Mouse (Mus musculus) frontal cortex, adult 2 months (tissue): ENCODE data around the gene Copg1. TPM values are rescaled to one million over a fixed set of nuclear protein-coding genes. Genes with fewer than 3 reads are reported as not detected.

Experiments used
- DNase-seq, 2 experiments: peaks; one replicate each; pipeline ENCODE4 v3.0.0; 2022; ENCODE audit warnings: low spot score in 1 of 2; ENCODE audit errors: extremely low spot score in 1 of 2
- polyA plus RNA-seq: library from polyadenylated mRNA; depleted of rRNA; stranded (reverse); fragments of >200 nt; gene quantifications from 2 replicates; pipeline ENCODE4 v1.2.3, GENCODE M21; 2012

Copg1 gene
- polyA plus RNA-seq, 1 experiment: 170 TPM

DNA sequence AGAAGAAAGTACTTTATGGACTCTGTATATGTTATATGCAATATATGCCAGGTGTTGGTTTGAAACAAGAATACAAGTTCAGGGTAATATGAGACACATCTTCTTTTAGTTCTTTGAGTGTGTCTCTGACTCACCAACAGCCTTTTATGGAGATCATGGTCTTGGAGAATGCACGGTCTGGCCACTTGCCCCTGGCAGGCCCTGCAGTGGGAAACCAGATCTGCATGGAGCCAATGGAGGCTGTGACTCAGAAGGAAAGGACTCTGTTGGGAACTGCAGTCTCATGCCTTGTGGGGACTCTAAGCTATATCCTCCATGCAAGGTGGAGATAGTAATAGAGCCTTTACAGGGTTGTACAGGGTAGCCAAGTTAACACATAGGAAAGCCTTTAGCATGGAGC, 12.5 kb upstream of the Copg1 start:
- no peak for DNase-seq

DNA sequence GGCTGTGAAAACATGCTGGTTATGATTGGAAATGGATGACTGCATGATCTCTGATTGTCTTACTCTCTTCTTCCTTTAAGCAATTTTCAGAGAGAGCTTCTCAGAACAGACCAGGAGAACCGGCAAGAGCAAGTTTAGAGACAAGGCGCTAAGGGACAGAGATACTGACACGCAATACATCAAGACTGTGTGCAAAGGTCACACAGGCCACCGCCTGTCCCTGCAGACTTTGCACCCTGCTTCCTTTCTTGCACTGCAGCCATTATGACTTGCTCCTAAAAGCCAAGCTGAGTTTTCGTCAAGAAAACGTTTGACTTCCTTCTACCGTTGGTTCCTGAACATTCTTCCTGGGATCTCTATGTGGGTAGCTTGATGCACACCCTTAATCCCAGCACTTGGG, 12.1 kb upstream of the Copg1 start:
- no peak for DNase-seq

DNA sequence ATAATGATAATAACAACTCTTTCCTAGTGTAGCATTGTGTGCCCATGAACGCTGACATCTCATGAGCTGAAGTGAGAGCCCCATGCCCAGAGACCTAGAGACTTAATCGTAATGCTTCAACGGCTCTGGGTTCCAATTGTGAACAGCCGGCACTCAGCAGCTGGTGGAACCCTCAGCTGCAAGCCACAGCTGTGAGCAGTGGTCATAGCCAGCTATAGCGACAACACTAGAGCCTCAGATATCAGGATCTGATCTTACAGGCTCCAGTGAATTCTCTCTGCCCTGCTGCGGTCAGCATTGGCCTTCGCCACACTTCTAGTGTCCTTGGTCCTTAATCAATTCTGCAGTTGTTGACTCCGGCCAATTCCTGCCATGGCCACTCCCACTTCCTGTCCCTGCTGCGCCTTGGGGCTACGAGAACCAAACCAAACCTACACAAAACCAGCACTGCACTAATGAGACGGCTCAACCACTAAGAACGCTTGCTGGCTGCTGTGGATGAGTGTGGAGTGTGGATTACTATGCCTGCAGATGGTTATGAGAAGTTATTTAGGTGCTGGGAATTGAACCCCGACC, 11.5 kb upstream of the Copg1 start:
- no peak for DNase-seq

GRCm38 (mm10) chr6:87879010-87879409, 8.6 kb upstream of the Copg1 start:
- no peak for DNase-seq

GRCm38 (mm10) chr6:87879628-87880027, 8.0 kb upstream of the Copg1 start:
- no peak for DNase-seq

GRCm38 (mm10) chr6:87882221-87882620, 5.4 kb upstream of the Copg1 start:
- no peak for DNase-seq

- DNase-seq: peak; percentile 90
Measured at GRCm38 (mm10) chr6:87882816-87883215, 4.8 kb upstream of the Copg1 start.

DNA sequence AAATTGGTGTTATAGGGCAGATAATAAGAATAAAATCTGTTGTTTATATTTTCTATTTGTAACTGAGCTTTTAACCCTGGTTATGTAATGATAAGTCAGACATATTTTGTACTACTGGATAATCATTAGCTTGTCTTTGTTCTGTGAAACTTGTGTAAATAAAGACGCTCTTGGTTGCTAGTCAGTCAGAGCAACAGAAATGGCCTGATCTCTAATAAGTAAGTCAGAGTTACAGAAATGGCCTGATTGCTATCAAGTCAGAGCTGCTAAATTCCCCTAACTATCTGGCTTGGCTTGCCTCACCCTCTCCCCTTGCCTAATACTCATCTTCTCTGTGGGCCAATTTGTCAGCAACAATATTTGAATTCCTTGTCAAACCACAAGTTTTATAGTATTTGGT, 893 bp upstream of the Copg1 start:
- DNase-seq: no peak

DNA sequence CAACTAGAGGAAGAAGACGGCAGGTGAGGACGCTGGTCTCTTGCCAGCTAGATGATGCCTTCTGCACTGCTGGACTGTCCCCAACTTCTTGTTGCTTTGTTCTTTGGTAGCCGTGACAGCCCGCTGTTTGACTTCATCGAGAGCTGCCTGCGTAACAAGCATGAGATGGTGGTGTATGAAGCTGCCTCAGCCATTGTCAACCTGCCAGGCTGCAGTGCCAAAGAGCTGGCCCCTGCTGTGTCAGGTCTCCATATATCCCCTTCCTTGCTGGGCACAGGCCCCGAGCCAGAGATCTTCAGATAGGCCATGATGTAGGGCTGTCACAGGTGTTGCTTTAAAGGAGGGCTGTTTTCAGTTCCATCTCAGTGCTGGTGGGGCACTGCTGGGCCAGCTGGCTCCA, 6.3 kb downstream of the Copg1 start:
- no peak for DNase-seq

GRCm38 (mm10) chr6:87898028-87898427, 10.4 kb downstream of the Copg1 start:
- DNase-seq: no peak

GRCm38 (mm10) chr6:87906632-87907031, 19.0 kb downstream of the Copg1 start:
- no peak for DNase-seq

GRCm38 (mm10) chr6:87909181-87909580, 21.6 kb downstream of the Copg1 start:
- DNase-seq: no peak

- DNase-seq: peak in 1 of 2 experiments; percentile 17
Measured at GRCm38 (mm10) chr6:87911559-87911958, 23.9 kb downstream of the Copg1 start.

DNA sequence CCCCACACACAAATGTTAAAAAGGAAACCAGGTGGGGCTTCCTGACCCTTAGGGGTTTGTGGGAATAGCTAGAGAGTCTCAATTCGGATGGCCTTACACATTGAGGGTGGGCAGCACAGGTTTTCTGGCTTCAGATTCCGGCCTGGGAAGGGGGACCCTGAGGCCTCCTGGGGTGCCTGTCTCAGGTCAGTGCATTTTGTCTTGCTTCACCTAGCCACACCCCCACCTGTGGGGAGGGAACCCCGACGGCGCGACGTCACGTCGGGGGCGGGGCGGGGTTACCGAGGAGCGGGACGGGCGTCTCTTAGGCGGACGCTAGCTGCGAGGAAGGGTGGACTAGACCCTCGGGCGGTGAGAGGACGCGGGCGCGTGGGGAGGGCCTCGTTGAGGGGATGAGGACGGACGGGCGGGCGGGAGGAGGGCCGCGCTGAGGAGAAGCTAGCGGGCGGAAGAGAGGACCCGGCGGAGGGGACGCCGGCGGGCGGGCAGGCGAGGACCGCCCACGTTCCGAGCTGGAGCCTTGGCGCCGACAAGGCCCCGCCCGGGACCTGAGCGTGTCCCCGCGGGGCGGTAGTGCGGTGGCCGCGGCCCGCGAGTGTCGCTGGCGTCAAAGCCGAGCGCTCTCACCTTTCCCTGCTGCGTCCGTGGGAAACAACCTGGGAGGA, 26.2 kb downstream of the Copg1 start, which contains the start of gene Hmces:
Gene Hmces (plus strand): TSS at position 275 of the 665 bp plus-strand sequence.
- peak in 1 of 2 experiments; percentile 67 for DNase-seq

DNA sequence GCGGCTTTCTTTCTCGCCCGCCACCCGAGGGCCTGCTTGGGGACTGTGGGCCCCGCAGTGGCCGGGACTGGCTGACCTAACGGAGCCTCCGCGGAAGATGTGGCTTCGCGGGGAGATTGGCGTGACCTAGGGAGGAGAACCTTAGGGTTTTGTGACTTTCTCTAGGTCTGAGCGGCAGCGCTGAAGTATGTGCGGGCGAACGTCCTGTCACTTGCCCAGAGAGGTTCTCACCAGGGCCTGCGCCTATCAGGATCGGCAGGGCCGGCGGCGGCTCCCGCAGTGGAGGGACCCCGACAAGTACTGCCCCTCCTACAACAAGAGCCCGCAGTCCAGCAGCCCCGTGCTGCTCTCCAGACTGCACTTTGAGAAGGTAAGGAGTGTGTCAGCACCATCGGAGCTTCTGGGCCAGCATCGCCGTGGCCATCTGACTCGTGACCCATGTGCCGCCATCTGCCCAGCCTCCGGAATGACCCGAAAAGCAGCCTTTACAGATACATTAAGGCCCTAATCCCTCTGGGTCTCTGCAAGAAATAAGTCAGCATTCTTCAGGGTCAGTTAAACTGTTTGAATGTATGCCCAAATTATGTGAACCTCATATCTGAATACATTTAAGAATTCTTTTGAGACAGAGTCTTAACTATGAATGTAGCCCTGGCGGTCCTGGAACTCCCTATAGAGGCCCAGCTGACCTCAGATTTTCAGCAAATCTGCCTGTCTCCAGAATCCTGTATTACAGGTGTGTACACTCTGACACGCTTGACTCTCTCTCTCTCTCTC, 26.9 kb downstream of the Copg1 start:
- peak in 1 of 2 experiments; percentile 37 for DNase-seq

- no peak for DNase-seq
Measured at GRCm38 (mm10) chr6:87915939-87916338, 28.3 kb downstream of the Copg1 start.

- DNase-seq: no peak
Measured at GRCm38 (mm10) chr6:87921201-87921600, 33.6 kb downstream of the Copg1 start.

GRCm38 (mm10) chr6:87923624-87924023, 36.0 kb downstream of the Copg1 start:
- no peak for DNase-seq

DNA sequence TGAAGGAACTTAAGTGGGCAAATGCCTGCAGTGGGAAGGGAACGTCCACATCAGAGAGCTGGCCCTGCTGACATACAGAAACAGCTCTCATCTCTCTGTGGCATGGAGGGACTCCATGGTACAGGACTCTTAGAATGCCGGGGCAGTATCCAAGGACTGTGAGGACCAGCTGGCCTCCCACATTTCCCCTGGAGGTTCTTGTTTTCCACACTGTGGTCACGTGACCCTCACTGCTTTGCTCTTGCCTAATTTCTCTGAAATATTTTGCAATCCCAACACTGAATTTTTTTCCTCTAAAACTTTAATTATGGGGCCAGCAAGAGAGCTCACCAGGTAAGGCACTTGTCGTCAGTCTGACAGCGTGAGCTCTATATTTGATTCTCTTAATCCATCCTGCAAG, 47.4 kb downstream of the Copg1 start:
- no peak for DNase-seq

GRCm38 (mm10) chr6:87937178-87937788, 49.7 kb downstream of the Copg1 start:
- DNase-seq: no peak

DNA sequence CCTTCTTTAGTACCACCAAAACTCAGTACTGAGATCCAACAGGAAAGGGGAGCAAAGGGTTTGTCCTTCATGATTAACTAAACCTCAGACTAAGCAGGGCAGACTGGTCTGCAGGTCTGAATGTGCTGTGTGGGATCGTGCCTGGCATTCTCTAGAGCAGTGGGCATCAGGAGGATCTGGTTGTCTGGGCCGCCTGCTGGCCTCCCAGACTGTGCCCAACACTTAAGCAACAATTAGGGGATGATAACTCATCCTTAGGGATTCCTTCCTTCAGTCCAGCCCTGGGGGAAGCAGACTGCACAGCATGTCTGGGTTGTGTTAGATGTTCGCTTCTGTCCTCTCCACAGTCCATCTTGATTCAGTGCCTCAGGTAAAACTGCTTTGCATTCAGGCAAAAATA, 51.3 kb downstream of the Copg1 start:
- DNase-seq: no peak
